Mouse (Mus musculus) ES-Bruce4 (cell line): ENCODE results near the gene Tagln2.

Source experiments
- CTCF ChIP-seq: IDR thresholded peaks from one replicate; pipeline ENCODE4 v1.8.1; 2011; ENCODE audit warnings: low read depth, low read length
- POLR2A ChIP-seq: IDR thresholded peaks from one replicate; pipeline ENCODE4 v1.8.1; 2011; ENCODE audit warnings: low read length; ENCODE audit not compliant: insufficient read depth

- TF ChIP-seq POLR2A, result no peak
- TF ChIP-seq CTCF, result no peak
These were observed 46.0 kb upstream of the Tagln2 start for GRCm38 (mm10) chr1:172453810-172454209.
